8 mouse cellular contexts compared by ENCODE assay signal in the genomic region with DNA sequence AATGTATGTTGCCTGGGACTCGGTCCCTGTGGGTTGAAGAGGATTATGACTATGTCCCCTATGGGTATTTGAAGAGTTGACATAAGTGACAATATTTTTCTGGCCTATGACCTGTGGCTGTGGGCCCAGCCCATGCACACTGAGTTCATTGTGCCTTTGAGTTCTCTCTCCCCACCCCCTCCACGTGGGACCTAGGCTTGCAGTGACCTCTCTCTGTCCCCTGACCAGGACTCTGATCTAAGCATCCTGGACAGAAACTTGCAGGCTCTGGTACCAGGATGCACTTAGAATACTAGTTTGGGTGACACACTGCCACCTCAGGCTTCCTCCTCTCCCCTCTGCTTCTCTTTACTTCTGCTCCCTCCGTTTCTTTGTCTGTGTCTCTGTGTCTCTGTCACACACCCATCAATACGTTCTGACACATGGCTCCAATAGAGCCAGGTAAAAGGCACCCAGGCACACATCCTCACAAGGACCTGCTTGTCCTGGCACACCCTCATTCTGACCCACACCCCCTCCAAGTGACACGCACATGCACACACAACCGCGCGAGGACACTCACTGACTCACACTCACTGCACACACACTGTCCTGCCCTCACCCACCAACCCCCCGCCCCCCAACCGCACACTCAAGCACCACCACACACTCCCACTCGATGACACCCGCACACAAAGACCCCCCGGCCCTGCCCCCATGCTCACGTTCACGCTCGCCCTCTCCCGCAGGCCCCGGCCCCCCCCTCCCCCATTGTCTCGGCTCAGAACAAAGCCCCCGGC. TPM values are rescaled to one million over a fixed set of nuclear protein-coding genes. Genes with fewer than 3 reads are reported as not detected.
DNase-seq lines count a peak whose midpoint lies in the region; ATAC-seq and TF ChIP-seq lines count a peak whose summit lies in the region.

No protein-coding gene starts in this region.

- no peaks in the 10 kb centered on the region; the same call in 1 of the 2 replicates for H3K27me3 ChIP-seq in cerebellum, adult 2 months (ENCODE audit: control insufficient read depth, insufficient read depth, low read length)
- peaks cover 17% of the 10 kb centered on the region for H3K27me3 ChIP-seq in spleen, adult 2 months (ENCODE audit: control insufficient read depth, insufficient read depth, low read length)
- H3K27me3 ChIP-seq in liver, embryonic 16.5 days (ENCODE audit: control insufficient read depth, insufficient read depth, low read depth, low read length), result peaks cover 50% of the 10 kb centered on the region

- TF ChIP-seq POLR2A in cerebellum, adult 2 months (IDR thresholded peaks at IDR 0.05; ENCODE audit: borderline replicate concordance, insufficient read depth, low read length), result no peak
- no peak for TF ChIP-seq POLR2A in spleen, adult 2 months (IDR thresholded peaks at IDR 0.05; ENCODE audit: low read depth, low read length)

- H3K36me3 ChIP-seq in spleen, adult 2 months (ENCODE audit: control insufficient read depth, insufficient read depth, low read length), result no peaks in the 10 kb centered on the region
- H3K36me3 ChIP-seq in liver, embryonic 16.5 days (ENCODE audit: control insufficient read depth, insufficient read depth), result no peaks in the 10 kb centered on the region

- H3K9ac ChIP-seq in liver, embryonic 16.5 days (ENCODE audit: low read depth, low read length), result no peak overlapping the region

- H3K4me3 ChIP-seq in cerebellum, adult 2 months (replicated peaks; ENCODE audit: insufficient read depth, low read depth, low read length), result peak overlapping the region; percentile 32
- peak overlapping the region; percentile 43; the same call in 1 of the 2 replicates for H3K4me3 ChIP-seq in spleen, adult 2 months (ENCODE audit: extremely low read depth, insufficient read depth, insufficient read length)
- H3K4me3 ChIP-seq in liver, embryonic 16.5 days (ENCODE audit: low read depth, low read length), result peak overlapping the region; percentile 55

- TF ChIP-seq CTCF in cerebellum, adult 2 months (IDR thresholded peaks at IDR 0.05; ENCODE audit: borderline replicate concordance, insufficient read depth, low read depth, low read length), result no peak
- no peak for TF ChIP-seq CTCF in spleen, adult 2 months (IDR thresholded peaks at IDR 0.05; ENCODE audit: extremely low read depth, insufficient read depth, insufficient read length, insufficient replicate concordance)

- H3K4me1 ChIP-seq in cerebellum, adult 2 months (ENCODE audit: control insufficient read depth, insufficient read depth, low read length), result no peaks in the 10 kb centered on the region
- peaks cover 6% of the 10 kb centered on the region; the same call in 1 of the 2 replicates for H3K4me1 ChIP-seq in spleen, adult 2 months (ENCODE audit: control insufficient read depth, insufficient read depth, insufficient read length)
- H3K4me1 ChIP-seq in liver, embryonic 16.5 days (ENCODE audit: control insufficient read depth, low read depth, low read length), result no peaks in the 10 kb centered on the region

- no peaks in the 10 kb centered on the region for H3K9me3 ChIP-seq in liver, embryonic 16.5 days (replicated peaks; ENCODE audit: control insufficient read depth, low read length)

- WGBS in cerebellum, adult 2 months, result 9% methylated on average over 19 of the region's 20 CpGs
- WGBS in spleen, adult 2 months, result 31% methylated on average over 19 of the region's 20 CpGs
- WGBS in liver, embryonic 16.5 days (ENCODE audit: insufficient replicate concordance), result 17% methylated on average over 20 of the region's 20 CpGs

- ATAC-seq in liver, embryonic 16.5 days (ENCODE audit: low read depth), result peak; percentile 17

- no peak for DNase-seq in cerebellum, adult 2 months
- DNase-seq in cerebellum, adult 9-11 months, result no peak
- no peak for DNase-seq in spleen, adult 2 months (ENCODE audit: low read depth in 1 of 2, low spot score in 2 of 2)
- DNase-seq in spleen, postnatal 4 days (ENCODE audit: low spot score in 2 of 2), result no peak
- no peak for DNase-seq in adrenal gland, postnatal 25 days
- DNase-seq in thymus, postnatal 4 days, result no peak
- DNase-seq in left cerebral cortex, adult 18-20 months (ENCODE audit: low spot score in 2 of 2), result no peak

- H3K27ac ChIP-seq in cerebellum, adult 2 months (ENCODE audit: insufficient read depth, low read length), result no peak overlapping the region
- peak overlapping the region; percentile 12; the same call in 1 of the 2 replicates for H3K27ac ChIP-seq in spleen, adult 2 months (ENCODE audit: insufficient read depth, low read length)
- no peak overlapping the region for H3K27ac ChIP-seq in liver, embryonic 16.5 days (ENCODE audit: low read length)

- peak overlapping the region; percentile 52 for H3K4me2 ChIP-seq in liver, embryonic 16.5 days (ENCODE audit: low read depth, low read length)

RNA-seq across cellular contexts. Expression of gene Dchs1, which starts 0.8 kb away (rescaled TPM):
- 4.5 and 5.0 TPM in 2 replicates for polyA plus RNA-seq in cerebellum, adult 2 months (2012; rRNA removed)
- polyA plus RNA-seq in spleen, adult 2 months (2012; rRNA removed), result 6.7 and 7.4 TPM in 2 replicates
- polyA plus RNA-seq in liver, embryonic 16.5 days (2015; fragmentation: Nextera tagmentation; extraction: Ambion mirVana), result 0.77 and 0.91 TPM in 2 replicates
- 5.4 and 10.0 TPM in 2 replicates for total RNA-seq in adrenal gland, postnatal 25 days (2021)
- total RNA-seq in left cerebral cortex, adult 18-20 months (2021), result 1 to 10 TPM; 6.7 to 7.8 TPM

RNA-seq across cellular contexts. Expression of gene Mrpl17, which starts 24.2 kb away (rescaled TPM):
- polyA plus RNA-seq in cerebellum, adult 2 months (2012; rRNA removed), result 183 and 191 TPM in 2 replicates
- 107 and 109 TPM in 2 replicates for polyA plus RNA-seq in spleen, adult 2 months (2012; rRNA removed)
- 204 and 210 TPM in 2 replicates for polyA plus RNA-seq in liver, embryonic 16.5 days (2015; fragmentation: Nextera tagmentation; extraction: Ambion mirVana)
- 185 and 190 TPM in 2 replicates for total RNA-seq in adrenal gland, postnatal 25 days (2021)
- total RNA-seq in left cerebral cortex, adult 18-20 months (2021), result 100 to 1,000 TPM in 1 of 2 experiments, 10 to 100 TPM in 1; 97.3 to 101 TPM

RNA-seq across cellular contexts. Expression of gene Tpp1, which starts 34.7 kb away (rescaled TPM):
- 92.1 and 115 TPM in 2 replicates for polyA plus RNA-seq in cerebellum, adult 2 months (2012; rRNA removed)
- polyA plus RNA-seq in spleen, adult 2 months (2012; rRNA removed), result 83.3 and 87.4 TPM in 2 replicates
- polyA plus RNA-seq in liver, embryonic 16.5 days (2015; fragmentation: Nextera tagmentation; extraction: Ambion mirVana), result 65.0 and 73.5 TPM in 2 replicates
- 88.3 and 122 TPM in 2 replicates for total RNA-seq in adrenal gland, postnatal 25 days (2021)
- total RNA-seq in left cerebral cortex, adult 18-20 months (2021), result 10 to 100 TPM; 57.5 to 62.7 TPM

RNA-seq across cellular contexts. Expression of gene Taf10, which starts 42.5 kb away (rescaled TPM):
- 177 and 182 TPM in 2 replicates for polyA plus RNA-seq in cerebellum, adult 2 months (2012; rRNA removed)
- polyA plus RNA-seq in spleen, adult 2 months (2012; rRNA removed), result 282 and 451 TPM in 2 replicates
- 82.4 and 84.8 TPM in 2 replicates for polyA plus RNA-seq in liver, embryonic 16.5 days (2015; fragmentation: Nextera tagmentation; extraction: Ambion mirVana)
- total RNA-seq in adrenal gland, postnatal 25 days (2021), result 198 and 204 TPM in 2 replicates
- 100 to 1,000 TPM; 107 to 110 TPM for total RNA-seq in left cerebral cortex, adult 18-20 months (2021)

RNA-seq across cellular contexts. Expression of gene Rrp8, which starts 49.5 kb away (rescaled TPM):
- polyA plus RNA-seq in cerebellum, adult 2 months (2012; rRNA removed), result 16.2 and 16.4 TPM in 2 replicates
- 6.1 and 7.2 TPM in 2 replicates for polyA plus RNA-seq in spleen, adult 2 months (2012; rRNA removed)
- polyA plus RNA-seq in liver, embryonic 16.5 days (2015; fragmentation: Nextera tagmentation; extraction: Ambion mirVana), result 11.0 and 11.5 TPM in 2 replicates
- 19.1 and 27.7 TPM in 2 replicates for total RNA-seq in adrenal gland, postnatal 25 days (2021)
- total RNA-seq in left cerebral cortex, adult 18-20 months (2021), result 10 to 100 TPM in 1 of 2 experiments, 1 to 10 TPM in 1; 9.3 to 12.9 TPM
